In genomic region chr4:40875842-40876241, GRCm38 (mm10) we compare ENCODE assay signal across 7 mouse cellular contexts. TPM values are rescaled to one million over a fixed set of nuclear protein-coding genes. Genes with fewer than 3 reads are reported as not detected.
DNase-seq lines count a peak whose midpoint lies in the region; ATAC-seq lines count a peak whose summit lies in the region.

No protein-coding gene starts in this region.

- H3K27ac ChIP-seq in midbrain, embryonic 10.5 days (replicated peaks) = no peak overlapping the region

- 95% methylated on average over 20 of the region's 20 CpGs for WGBS in midbrain, embryonic 10.5 days

- H3K36me3 ChIP-seq in midbrain, embryonic 10.5 days = no peaks in the 10 kb centered on the region

- no peaks in the 10 kb centered on the region for H3K9me3 ChIP-seq in midbrain, embryonic 10.5 days (replicated peaks)

- peak; percentile 64 for ATAC-seq in monocyte, adult 5-6 weeks (replicated peaks; ENCODE audit: insufficient number of reproducible peaks, low FRiP score, low TSS enrichment, poor library complexity, severe bottlenecking)

- no peaks in the 10 kb centered on the region for H3K27me3 ChIP-seq in midbrain, embryonic 10.5 days (ENCODE audit: low read depth, poor library complexity, severe bottlenecking)

- no peak overlapping the region for H3K4me3 ChIP-seq in midbrain, embryonic 10.5 days

- DNase-seq in A20 (ENCODE audit: low read depth, low spot score) = peak; percentile 92
- peak; percentile 88 for DNase-seq in CD4-positive, CD25-positive, alpha-beta regulatory T cell, adult 2 months (ENCODE audit: low read depth, low spot score)
- DNase-seq in induced T-regulatory cell, adult 2 months (ENCODE audit: low read depth) = peak; percentile 91
- DNase-seq in thymus, postnatal 25 days = peak; percentile 85
- no peak for DNase-seq in midbrain, embryonic 10.5 days (ENCODE audit: low spot score)
- no peak for DNase-seq in kidney, postnatal 10 days

- peaks cover 13% of the 10 kb centered on the region for H3K4me1 ChIP-seq in midbrain, embryonic 10.5 days

RNA-seq across cellular contexts. Expression of gene B4galt1, which starts 22.0 kb away (rescaled TPM):
- total RNA-seq in monocyte, adult 5-6 weeks (2017) = 27.7 to 60.9 TPM (median 40.1 TPM) in 3 replicates
- 18.3 and 18.4 TPM in 2 replicates for polyA plus RNA-seq in midbrain, embryonic 10.5 days (2016; fragmentation: Nextera tagmentation; extraction: Ambion mirVana)

RNA-seq across cellular contexts. Expression of gene Spink4, which starts 44.0 kb away (rescaled TPM):
- not detected in 3 replicates for total RNA-seq in monocyte, adult 5-6 weeks (2017)
- polyA plus RNA-seq in midbrain, embryonic 10.5 days (2016; fragmentation: Nextera tagmentation; extraction: Ambion mirVana) = not detected in 2 replicates

Comparison
In these comparisons a context has a peak if more than half of its experiments do, and no peak if none do; other contexts are left out.
1. DNase-seq: peak in A20 (single experiment), CD4-positive, CD25-positive, alpha-beta regulatory T cell, adult 2 months (single experiment), induced T-regulatory cell, adult 2 months (single experiment) and thymus, postnatal 25 days (single experiment); none in midbrain, embryonic 10.5 days (single experiment) and kidney, postnatal 10 days (single experiment).